Mouse (Mus musculus) heart, postnatal 25 days (tissue): ENCODE measurements at regions not wholly inside any gene's neighbourhood (a gene's known extent, or its start where the extent isn't known, plus 50 kb on each side); places are given as distances from the start of the nearest gene placed in this dataset.

ENCODE experiments used
- DNase-seq: peaks from one replicate; pipeline ENCODE4 v3.0.0; 2022; ENCODE audit warnings: low spot score
- intact Hi-C: fragments of 180-260 bp; cut with DNase I; formaldehyde crosslinking; loops from one replicate; pipeline ENCODE4 v1.15.1; 2025

- no peak for DNase-seq
- intact Hi-C loops, result no loop called here
Observed at GRCm38 (mm10) chr13:84398476-84399344, 176.6 kb downstream of the Tmem161b start.

- DNase-seq, result no peak
- intact Hi-C loops, result no loop called here
Observed at GRCm38 (mm10) chr13:84399345-84400170, 177.5 kb downstream of the Tmem161b start.

- intact Hi-C loops, result no loop called here
- no peak for DNase-seq
Observed at GRCm38 (mm10) chr13:84401006-84401405, 178.9 kb downstream of the Tmem161b start.

- intact Hi-C loops, result no loop called here
- DNase-seq, result no peak
Observed at GRCm38 (mm10) chr13:84404566-84405194, 182.6 kb downstream of the Tmem161b start.

GRCm38 (mm10) chr13:84434444-84434843 lies 212.3 kb downstream of the Tmem161b start:
- no peak for DNase-seq
- intact Hi-C loops, result no loop called here

GRCm38 (mm10) chr13:84437586-84438443 lies 215.7 kb downstream of the Tmem161b start:
- intact Hi-C loops, result no loop called here
- DNase-seq, result no peak

GRCm38 (mm10) chr13:84438444-84438766 lies 216.3 kb downstream of the Tmem161b start:
- no peak for DNase-seq
- intact Hi-C loops, result no loop called here

- intact Hi-C loops, result no loop called here
- no peak for DNase-seq
Observed at GRCm38 (mm10) chr13:84448514-84448913, 226.4 kb downstream of the Tmem161b start.

GRCm38 (mm10) chr13:84449001-84449551 lies 227.0 kb downstream of the Tmem161b start:
- DNase-seq, result no peak
- intact Hi-C loops, result no loop called here
